Mouse (Mus musculus): ENCODE measurements around the gene Serpinh1.

DNA sequence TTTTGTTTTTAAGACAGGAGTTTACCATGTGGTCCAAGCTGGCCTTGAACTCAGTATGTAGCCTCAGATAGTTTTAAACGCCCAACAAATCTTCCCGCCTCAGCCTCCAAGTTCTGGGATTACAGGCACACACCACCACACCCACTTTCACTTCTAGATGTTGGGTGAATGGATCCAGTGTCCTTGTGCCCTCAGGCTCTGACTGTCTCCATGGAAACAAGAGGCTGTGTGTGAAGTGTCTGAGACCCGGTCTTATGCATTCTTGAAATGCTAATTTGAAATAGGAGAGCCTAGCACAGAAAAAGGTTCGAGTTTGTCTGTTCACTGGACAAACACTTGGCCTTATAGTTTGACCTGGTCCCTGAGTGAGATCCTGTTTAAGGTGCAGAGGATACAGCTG lies 24.2 kb downstream of the Serpinh1 start:
- TF ChIP-seq CTCF (IDR thresholded peaks at IDR 0.05; ENCODE audit: insufficient read depth, low read depth, low read length) (no peak), POLR2A (IDR thresholded peaks at IDR 0.05; ENCODE audit: insufficient read depth, low read depth, low read length) (no peak)
